Mouse (Mus musculus): Measurements from ENCODE around the gene Btnl1. TPM values are rescaled to one million over a fixed set of nuclear protein-coding genes. Genes with fewer than 3 reads are reported as not detected.

The Btnl1 gene
- polyA plus RNA-seq, 1 experiment from 2014 or later, result 1.7 TPM

DNA sequence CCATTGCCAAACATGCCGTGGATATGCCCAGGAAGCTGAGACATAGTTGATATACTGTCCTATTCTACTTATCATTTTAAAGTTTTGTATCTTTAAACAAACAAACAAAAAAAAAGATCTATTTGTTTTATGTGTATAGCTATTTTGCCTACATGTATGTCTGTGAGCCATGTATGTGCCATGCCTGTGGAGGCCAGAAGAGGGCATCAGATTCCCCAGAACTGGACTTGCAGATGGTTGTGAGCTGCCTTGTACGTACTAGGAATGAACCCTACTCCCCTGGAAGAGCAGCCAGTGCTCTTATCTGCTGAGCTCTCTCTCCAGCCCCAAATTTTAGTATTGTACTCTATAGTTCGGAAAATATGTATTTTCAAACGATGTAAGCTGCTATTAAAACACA, 11.6 kb downstream of the Btnl1 start:
- Histone ChIP-seq H3K9ac (no peak overlapping the region), H3K36me3 (no peaks in the 10 kb centered on the region), H3K4me2 (no peak overlapping the region), H3K9me3 (no peaks in the 10 kb centered on the region), H3K27ac (no peak overlapping the region), H3K4me1 (no peaks in the 10 kb centered on the region), H3K4me3 (replicated peaks) (no peak overlapping the region), H3K27me3 (replicated peaks) (0 out of 2 replicates have a peak, but pooled peaks cover 6% of the 10 kb centered on the region)
- WGBS, result 27% methylated on average over 4 of the region's 4 CpGs
- no peak for ATAC-seq (ENCODE audit: insufficient read depth, low FRiP score, low read depth)

DNA sequence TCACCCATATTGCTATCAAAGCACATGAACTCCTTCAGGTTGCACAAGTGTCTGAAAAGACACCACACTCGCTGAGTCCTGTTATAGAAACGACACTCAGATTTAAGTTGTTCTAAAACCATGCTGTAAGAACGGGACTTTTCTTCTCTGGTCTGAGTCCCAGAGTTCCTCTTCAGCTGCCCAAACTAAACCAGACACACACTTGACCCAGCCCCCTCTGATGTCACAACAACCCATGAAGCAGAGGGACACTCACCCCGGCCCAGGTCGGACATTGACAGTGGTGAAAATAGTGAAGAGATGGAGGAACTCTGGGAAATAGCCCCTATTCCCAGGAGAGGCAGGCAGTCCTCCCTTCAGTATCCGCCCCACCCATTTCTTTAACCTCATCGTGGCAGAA, 14.6 kb downstream of the Btnl1 start:
- H3K4me1 ChIP-seq, result no peaks in the 10 kb centered on the region
- WGBS, result 57% methylated on average over 7 of the region's 7 CpGs

DNA sequence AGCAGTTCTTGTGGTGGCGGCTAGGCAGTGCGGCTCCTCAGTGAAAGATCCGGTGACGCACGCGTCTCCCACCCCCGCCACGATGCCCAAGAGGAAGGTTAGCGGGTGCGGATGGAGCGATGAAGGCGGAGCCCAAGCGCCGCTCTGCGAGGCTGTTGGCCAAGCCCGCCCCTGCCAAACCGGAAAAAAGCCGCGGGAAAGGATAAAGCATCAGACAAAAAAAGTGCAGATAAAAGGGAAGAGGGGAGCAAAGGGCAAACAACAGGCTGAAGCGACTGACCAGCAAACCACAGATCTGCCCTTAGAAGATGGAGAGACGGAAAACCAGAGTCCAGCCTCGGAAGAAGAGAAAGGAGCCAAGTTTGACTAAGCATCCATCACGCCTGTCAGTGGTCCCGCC, 15.4 kb downstream of the Btnl1 start:
- peak; percentile 56; the same call in 1 of the 2 replicates for ATAC-seq (ENCODE audit: insufficient read depth, low FRiP score, low read depth)
- Histone ChIP-seq H3K36me3 (no peaks in the 10 kb centered on the region), H3K9ac (no peak overlapping the region), H3K4me2 (peak overlapping the region; percentile 69), H3K4me1 (no peaks in the 10 kb centered on the region), H3K27ac (no peak overlapping the region), H3K27me3 (replicated peaks) (0 out of 2 replicates have a peak, but pooled peaks cover 6% of the 10 kb centered on the region), H3K9me3 (no peaks in the 10 kb centered on the region), H3K4me3 (replicated peaks) (peak overlapping the region; percentile 39)
- WGBS, result 2% methylated on average over 24 of the region's 24 CpGs

More for the DNA sequence above, 14.6 kb downstream of the Btnl1 start:
- H3K4me2 ChIP-seq, result peak overlapping the region; percentile 69; the same call in 1 of the 2 replicates
- H3K27ac ChIP-seq, result no peak overlapping the region
- H3K9me3 ChIP-seq, result no peaks in the 10 kb centered on the region
- H3K27me3 ChIP-seq (replicated peaks), result 0 out of 2 replicates have a peak, but pooled peaks cover 6% of the 10 kb centered on the region
- no peaks in the 10 kb centered on the region for H3K36me3 ChIP-seq
- no peak overlapping the region for H3K4me3 ChIP-seq (replicated peaks)
- ATAC-seq (ENCODE audit: insufficient read depth, low FRiP score, low read depth), result no peak
- H3K9ac ChIP-seq, result no peak overlapping the region

DNA sequence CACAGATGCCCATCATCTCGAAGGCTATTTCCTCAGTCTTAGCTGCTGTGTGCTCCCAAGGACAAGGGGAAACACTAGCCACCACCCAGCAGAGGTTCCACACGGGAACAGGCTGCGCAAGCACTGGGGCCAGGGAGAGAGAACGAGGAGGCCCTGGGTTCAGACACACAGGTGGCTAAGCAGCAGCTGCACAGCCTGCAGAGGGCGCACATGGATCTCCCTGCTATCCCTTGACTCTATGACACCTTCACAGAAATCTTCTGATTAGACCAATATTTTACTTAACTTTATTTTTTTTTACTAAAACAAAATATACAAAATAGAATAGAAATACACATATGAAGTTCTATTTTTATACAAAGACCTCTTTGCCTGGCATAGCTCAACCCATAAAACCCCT, 20.4 kb downstream of the Btnl1 start:
- H3K36me3 ChIP-seq, result no peaks in the 10 kb centered on the region
- H3K9ac ChIP-seq, result no peak overlapping the region
- H3K4me2 ChIP-seq, result no peak overlapping the region
- 64% methylated on average over 5 of the region's 5 CpGs for WGBS
- H3K27ac ChIP-seq, result no peak overlapping the region
- H3K4me3 ChIP-seq (replicated peaks), result no peak overlapping the region
- no peaks in the 10 kb centered on the region for H3K4me1 ChIP-seq
- 0 out of 2 replicates have a peak, but pooled peaks cover 4% of the 10 kb centered on the region for H3K27me3 ChIP-seq (replicated peaks)
- no peak for ATAC-seq (ENCODE audit: insufficient read depth, low FRiP score, low read depth)
- H3K9me3 ChIP-seq, result no peaks in the 10 kb centered on the region

DNA sequence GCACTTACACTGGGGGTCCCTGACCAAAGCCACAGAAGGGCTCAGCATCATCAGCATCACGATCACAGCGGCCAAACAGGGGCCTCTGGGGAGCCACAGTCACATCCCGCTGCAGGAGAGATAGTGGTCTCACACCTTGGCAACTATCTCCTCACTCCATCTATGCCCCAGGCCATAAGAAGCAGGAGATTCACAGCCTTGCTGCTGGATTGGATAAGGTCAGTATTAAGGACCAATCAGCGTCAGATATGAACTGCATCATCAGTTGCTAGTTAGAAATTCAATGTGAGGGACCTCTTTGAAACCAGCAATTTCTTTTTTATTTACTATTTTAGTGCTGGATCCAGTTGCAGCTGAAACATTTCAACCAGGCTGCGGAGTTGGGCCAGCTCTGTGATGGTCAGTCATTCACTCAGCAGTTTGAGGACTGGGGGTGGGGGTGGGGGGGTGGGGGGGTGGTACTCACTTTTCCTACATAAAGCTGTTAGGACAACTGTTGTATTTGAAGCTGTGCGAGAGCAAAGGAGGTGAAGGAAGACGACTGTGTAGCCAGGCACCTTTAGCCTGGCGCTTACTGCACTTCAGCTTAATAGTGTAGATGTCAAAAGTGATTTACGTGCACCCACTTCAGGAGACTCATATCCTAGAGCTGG, 21.3 kb downstream of the Btnl1 start:
- H3K9ac ChIP-seq, result no peak overlapping the region
- H3K4me3 ChIP-seq (replicated peaks), result peak overlapping the region; percentile 52
- H3K9me3 ChIP-seq, result no peaks in the 10 kb centered on the region
- no peaks in the 10 kb centered on the region for H3K4me1 ChIP-seq
- peak; percentile 76 for ATAC-seq (ENCODE audit: insufficient read depth, low FRiP score, low read depth)
- H3K36me3 ChIP-seq, result no peaks in the 10 kb centered on the region
- H3K27me3 ChIP-seq (replicated peaks), result 0 out of 2 replicates have a peak, but pooled peaks cover 4% of the 10 kb centered on the region
- H3K27ac ChIP-seq, result no peak overlapping the region
- H3K4me2 ChIP-seq, result peak overlapping the region; percentile 79
- 14% methylated on average over 9 of the region's 9 CpGs for WGBS

DNA sequence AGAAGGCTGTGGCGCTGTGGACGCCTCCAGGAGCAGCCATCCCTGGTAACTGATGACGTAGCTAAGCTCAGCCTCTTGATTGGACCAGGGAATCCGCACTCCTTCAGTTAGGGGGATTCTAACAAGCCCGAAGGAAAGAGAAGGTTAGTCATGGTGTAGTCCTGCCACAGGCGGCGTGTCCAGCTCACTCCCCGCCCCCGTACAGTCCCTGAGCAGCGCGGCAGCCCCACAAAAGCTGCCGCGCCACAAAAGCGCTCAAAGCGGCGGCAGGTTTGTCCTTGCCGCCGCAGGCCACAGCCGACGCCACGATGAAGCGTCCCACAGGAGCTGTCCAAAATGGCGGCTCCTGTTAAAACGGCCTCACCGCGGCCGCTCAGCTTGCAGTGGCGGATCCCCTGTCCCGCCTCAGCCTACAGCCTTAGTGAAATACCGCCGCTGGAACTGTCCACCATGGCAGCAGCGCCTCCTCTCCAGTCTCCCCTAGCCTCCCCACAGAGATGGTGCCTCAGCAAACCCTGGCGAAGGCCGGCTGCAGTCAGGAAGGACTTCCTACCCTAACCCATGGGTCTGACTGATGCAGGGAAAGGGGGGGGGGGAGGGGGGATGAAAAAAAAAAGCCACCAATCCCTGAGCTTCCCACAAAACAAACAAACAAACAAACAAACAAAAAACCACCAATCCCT, 21.9 kb downstream of the Btnl1 start, which contains the start of gene BC051142:
TSS of gene BC051142 (plus strand) at position 110 of the 683 bp plus-strand sequence.
- peak; percentile 91 for ATAC-seq (ENCODE audit: insufficient read depth, low FRiP score, low read depth)
- Histone ChIP-seq H3K36me3 (no peaks in the 10 kb centered on the region), H3K4me2 (peak within 1 kb of the TSS; percentile 79), H3K27ac (peak within 1 kb of the TSS; percentile 66), H3K9ac (peak within 1 kb of the TSS; percentile 45), H3K27me3 (replicated peaks) (0 out of 2 replicates have a peak, but pooled peaks cover 4% of the 10 kb centered on the region), H3K4me1 (no peaks in the 10 kb centered on the region), H3K4me3 (replicated peaks) (peak within 1 kb of the TSS; percentile 52), H3K9me3 (no peaks in the 10 kb centered on the region)
- WGBS, result 12% methylated on average over 34 of the region's 34 CpGs

DNA sequence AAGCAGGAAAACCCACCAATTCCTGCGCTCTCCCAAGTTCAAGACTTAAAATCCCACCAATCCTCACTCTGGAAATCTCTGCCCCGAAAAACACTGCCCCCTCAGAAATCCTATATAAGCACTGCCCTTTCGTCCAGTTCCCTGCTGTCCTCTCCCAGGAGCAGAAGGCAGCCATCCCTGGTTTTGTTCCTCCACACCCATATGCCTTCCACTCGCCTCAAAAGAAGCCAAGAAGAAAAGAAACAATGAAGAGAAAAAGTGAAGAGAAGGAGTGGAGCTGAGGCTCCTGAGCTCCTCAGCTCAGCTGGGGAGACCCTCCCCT, 22.4 kb downstream of the Btnl1 start:
- no peak for ATAC-seq (ENCODE audit: insufficient read depth, low FRiP score, low read depth)
- peak overlapping the region; percentile 79 for H3K4me2 ChIP-seq
- H3K9me3 ChIP-seq, result no peaks in the 10 kb centered on the region
- no peak overlapping the region for H3K27ac ChIP-seq
- H3K9ac ChIP-seq, result no peak overlapping the region
- H3K4me3 ChIP-seq (replicated peaks), result peak overlapping the region; percentile 52
- 59% methylated on average over 4 of the region's 4 CpGs for WGBS
- 0 out of 2 replicates have a peak, but pooled peaks cover 4% of the 10 kb centered on the region for H3K27me3 ChIP-seq (replicated peaks)
- no peaks in the 10 kb centered on the region for H3K36me3 ChIP-seq
- H3K4me1 ChIP-seq, result no peaks in the 10 kb centered on the region

DNA sequence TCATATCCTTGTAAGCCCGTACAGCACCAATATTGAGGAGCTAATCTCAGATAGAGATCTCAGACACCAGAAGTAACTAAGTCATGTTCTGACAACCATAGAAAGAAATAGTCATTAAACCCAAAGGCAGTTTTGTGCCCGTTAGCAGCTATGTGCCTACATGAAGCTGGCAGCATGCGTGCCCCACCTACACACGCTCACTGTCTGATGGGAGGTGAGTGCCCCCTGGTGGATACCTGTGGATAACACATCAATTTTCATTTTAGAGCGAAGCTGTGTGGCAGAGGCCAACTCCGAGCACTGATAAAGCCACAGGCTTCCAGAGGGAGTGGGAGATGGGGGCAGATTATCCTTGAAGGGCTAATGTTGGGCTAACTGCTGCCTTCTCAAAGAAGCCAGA, 34.2 kb downstream of the Btnl1 start:
- no peak overlapping the region for H3K4me3 ChIP-seq (replicated peaks)
- no peaks in the 10 kb centered on the region for H3K36me3 ChIP-seq
- ATAC-seq (ENCODE audit: insufficient read depth, low FRiP score, low read depth), result no peak
- no peak overlapping the region for H3K9ac ChIP-seq
- H3K4me1 ChIP-seq, result no peaks in the 10 kb centered on the region
- no peak overlapping the region for H3K4me2 ChIP-seq
- peaks cover 7% of the 10 kb centered on the region; the same call in 1 of the 2 replicates for H3K27me3 ChIP-seq (replicated peaks)
- H3K27ac ChIP-seq, result no peak overlapping the region
- H3K9me3 ChIP-seq, result no peaks in the 10 kb centered on the region
- 19% methylated on average over 6 of the region's 6 CpGs for whole genome bisulfite sequencing

DNA sequence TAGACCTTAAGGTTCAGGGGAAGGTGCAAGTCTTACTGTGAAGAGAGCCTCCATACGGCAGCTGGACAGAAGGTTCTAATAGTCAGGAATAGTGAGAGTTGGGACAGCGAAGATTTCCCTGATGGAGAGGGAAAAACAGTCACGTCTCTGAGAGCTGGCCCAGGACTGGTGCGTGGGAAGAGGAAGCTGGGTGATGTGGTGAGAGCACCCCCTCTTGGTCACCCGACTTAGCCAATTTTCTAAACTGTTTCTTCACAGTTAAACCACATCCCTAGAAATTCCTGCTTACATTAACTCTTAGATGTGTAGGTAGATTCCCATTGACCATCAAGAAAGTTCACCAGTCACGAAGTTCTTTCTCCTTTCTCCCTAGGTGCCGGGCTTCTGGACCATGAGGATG, 43.1 kb downstream of the Btnl1 start:
- no peaks in the 10 kb centered on the region for H3K9me3 ChIP-seq
- no peak for ATAC-seq (ENCODE audit: insufficient read depth, low FRiP score, low read depth)
- H3K36me3 ChIP-seq, result no peaks in the 10 kb centered on the region
- H3K4me2 ChIP-seq, result no peak overlapping the region
- H3K4me1 ChIP-seq, result no peaks in the 10 kb centered on the region
- H3K27ac ChIP-seq, result no peak overlapping the region
- no peak overlapping the region for H3K4me3 ChIP-seq (replicated peaks)
- H3K27me3 ChIP-seq (replicated peaks), result no peaks in the 10 kb centered on the region
- no peak overlapping the region for H3K9ac ChIP-seq
- 70% methylated on average over 7 of the region's 7 CpGs for WGBS

DNA sequence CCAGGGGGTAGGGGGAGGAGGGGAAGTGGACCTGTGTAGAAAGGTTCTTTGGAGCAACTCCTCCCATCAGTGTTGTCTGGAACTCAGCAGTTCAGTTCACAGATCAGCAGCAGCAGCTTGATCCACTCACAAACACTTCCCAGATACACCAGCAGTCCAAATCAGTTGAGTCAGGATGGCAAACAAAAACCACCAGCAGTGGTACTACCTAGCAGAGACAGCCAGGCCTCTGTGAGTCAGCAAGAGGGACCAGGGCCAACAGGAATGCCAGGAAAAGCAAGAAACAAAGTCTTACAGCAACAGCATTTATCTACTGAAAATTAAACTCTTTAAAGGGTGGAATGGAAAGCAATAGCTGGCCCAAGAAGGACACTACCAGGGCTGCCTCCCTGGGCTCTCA, 50.7 kb downstream of the Btnl1 start:
- Histone ChIP-seq H3K9me3 (no peaks in the 10 kb centered on the region), H3K9ac (no peak overlapping the region), H3K4me2 (no peak overlapping the region), H3K4me1 (no peaks in the 10 kb centered on the region), H3K4me3 (replicated peaks) (no peak overlapping the region), H3K27me3 (replicated peaks) (no peaks in the 10 kb centered on the region), H3K36me3 (no peaks in the 10 kb centered on the region), H3K27ac (no peak overlapping the region)
- no peak for ATAC-seq (ENCODE audit: insufficient read depth, low FRiP score, low read depth)

Measured in stomach, embryonic 15.5 days (tissue).